Mouse (Mus musculus) bone marrow macrophage, adult 2 months (primary cell): ENCODE data around the gene 9230112D13Rik.

Source experiments
- CTCF ChIP-seq: IDR thresholded peaks from 2 replicates; pipeline ENCODE4 v1.5.1; 2012; ENCODE audit warnings: low read depth, mild to moderate bottlenecking, low read length, moderate library complexity
- POLR2A ChIP-seq: IDR thresholded peaks from 2 replicates; pipeline ENCODE4 v1.6.1; 2012; ENCODE audit warnings: mild to moderate bottlenecking, low read depth, low read length, borderline replicate concordance

GRCm38 (mm10) chr14:34567697-34568096 is 45.1 kb upstream of the 9230112D13Rik start:
- TF ChIP-seq POLR2A (no peak), CTCF (no peak)
